Mouse (Mus musculus): ENCODE results near the gene Nav2. TPM values are rescaled to one million over a fixed set of nuclear protein-coding genes. Genes with fewer than 3 reads are reported as not detected.

The Nav2 gene
- polyA plus RNA-seq, 1 experiment from 2014 or later = 22.4 TPM

DNA sequence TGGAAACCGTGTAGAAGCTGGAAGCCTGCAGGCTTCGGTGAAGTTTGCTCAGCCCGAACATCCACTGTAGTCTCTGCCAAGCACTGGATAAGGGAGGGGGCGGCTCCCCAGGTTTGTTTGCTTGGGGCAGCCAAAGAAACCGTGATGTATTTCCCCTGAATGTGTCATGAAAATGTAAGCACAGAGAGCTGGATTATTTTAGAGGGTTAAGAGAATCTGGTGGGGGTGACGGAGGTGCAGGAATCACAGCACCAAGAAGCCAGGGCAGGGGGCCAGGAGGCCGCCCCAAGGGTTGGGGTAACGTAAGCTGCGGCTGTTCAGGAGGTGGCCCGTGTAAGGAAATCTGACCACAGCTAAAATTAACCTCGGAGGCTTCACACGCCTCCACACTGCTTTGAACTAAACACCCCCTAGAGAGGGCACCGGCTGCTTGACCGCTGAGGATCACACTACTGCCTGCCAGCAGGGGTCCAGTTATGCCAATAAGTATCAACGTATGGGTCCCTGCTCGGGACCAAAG, 434.6 kb downstream of the Nav2 start:
- H3K9me3 ChIP-seq (ENCODE audit: low read length) = no peaks in the 10 kb centered on the region
- peak; percentile 35 for TF ChIP-seq CTCF (IDR thresholded peaks at IDR 0.05)
- no peak for TF ChIP-seq EP300 (IDR thresholded peaks at IDR 0.05)
- no peak overlapping the region for H3K27ac ChIP-seq (ENCODE audit: low read length)
- peaks cover 4% of the 10 kb centered on the region; the same call in 1 of the 2 replicates for H3K4me1 ChIP-seq (ENCODE audit: insufficient read depth, low read depth, low read length)
- H3K9ac ChIP-seq (replicated peaks; ENCODE audit: low read depth) = no peak overlapping the region
- DNase-seq (ENCODE audit: low spot score) (peak; percentile 32), ATAC-seq (peak; percentile 46)
- H3K4me2 ChIP-seq (replicated peaks; ENCODE audit: low read depth, low read length) = peak overlapping the region; percentile 22; the same call in 1 of the 2 replicates
- WGBS = 8% methylated on average over 16 of the region's 16 CpGs
- no peaks in the 10 kb centered on the region for H3K27me3 ChIP-seq (replicated peaks; ENCODE audit: insufficient read depth, low read length)
- no peaks in the 10 kb centered on the region for H3K36me3 ChIP-seq (ENCODE audit: insufficient read depth, low read length)
- H3K4me3 ChIP-seq (ENCODE audit: low read depth, low read length) = no peak overlapping the region

- Histone ChIP-seq H3K36me3 (ENCODE audit: insufficient read depth, low read length) (no peaks in the 10 kb centered on the region), H3K9me3 (ENCODE audit: low read length) (no peaks in the 10 kb centered on the region), H3K4me3 (ENCODE audit: low read depth, low read length) (no peak overlapping the region), H3K4me1 (ENCODE audit: insufficient read depth, low read depth, low read length) (peaks cover 4% of the 10 kb centered on the region; the same call in 1 of the 2 replicates), H3K9ac (replicated peaks; ENCODE audit: low read depth) (no peak overlapping the region), H3K4me2 (replicated peaks; ENCODE audit: low read depth, low read length) (no peak overlapping the region), H3K27ac (ENCODE audit: low read length) (no peak overlapping the region), H3K27me3 (replicated peaks; ENCODE audit: insufficient read depth, low read length) (no peaks in the 10 kb centered on the region)
- ATAC-seq = no peak
- 47% methylated on average over 4 of the region's 4 CpGs for WGBS
- no peak for TF ChIP-seq CTCF (IDR thresholded peaks at IDR 0.05)
- TF ChIP-seq EP300 (IDR thresholded peaks at IDR 0.05) = no peak
- DNase-seq (ENCODE audit: low spot score) = no peak
These were observed 435.4 kb downstream of the Nav2 start for GRCm38 (mm10) chr7:49343752-49344484.

- H3K4me2 ChIP-seq (replicated peaks; ENCODE audit: low read depth, low read length) = no peak overlapping the region
- ATAC-seq = no peak
- TF ChIP-seq CTCF (IDR thresholded peaks at IDR 0.05) (no peak), EP300 (IDR thresholded peaks at IDR 0.05) (no peak)
These were observed 439.1 kb downstream of the Nav2 start for GRCm38 (mm10) chr7:49347338-49348272.

GRCm38 (mm10) chr7:49348636-49349035, 440.1 kb downstream of the Nav2 start:
- no peak overlapping the region for H3K4me3 ChIP-seq (ENCODE audit: low read depth, low read length)
- no peak for TF ChIP-seq EP300 (IDR thresholded peaks at IDR 0.05)
- ATAC-seq = no peak

More at GRCm38 (mm10) chr7:49347338-49348272, 439.1 kb downstream of the Nav2 start:
- Histone ChIP-seq H3K27me3 (replicated peaks; ENCODE audit: insufficient read depth, low read length) (no peaks in the 10 kb centered on the region), H3K36me3 (ENCODE audit: insufficient read depth, low read length) (no peaks in the 10 kb centered on the region), H3K4me1 (ENCODE audit: insufficient read depth, low read depth, low read length) (peaks cover 4% of the 10 kb centered on the region; the same call in 1 of the 2 replicates), H3K9ac (replicated peaks; ENCODE audit: low read depth) (no peak overlapping the region), H3K27ac (ENCODE audit: low read length) (no peak overlapping the region), H3K4me3 (ENCODE audit: low read depth, low read length) (no peak overlapping the region), H3K9me3 (ENCODE audit: low read length) (no peaks in the 10 kb centered on the region)
- WGBS = 51% methylated on average over 16 of the region's 16 CpGs
- DNase-seq (ENCODE audit: low spot score) = no peak

DNA sequence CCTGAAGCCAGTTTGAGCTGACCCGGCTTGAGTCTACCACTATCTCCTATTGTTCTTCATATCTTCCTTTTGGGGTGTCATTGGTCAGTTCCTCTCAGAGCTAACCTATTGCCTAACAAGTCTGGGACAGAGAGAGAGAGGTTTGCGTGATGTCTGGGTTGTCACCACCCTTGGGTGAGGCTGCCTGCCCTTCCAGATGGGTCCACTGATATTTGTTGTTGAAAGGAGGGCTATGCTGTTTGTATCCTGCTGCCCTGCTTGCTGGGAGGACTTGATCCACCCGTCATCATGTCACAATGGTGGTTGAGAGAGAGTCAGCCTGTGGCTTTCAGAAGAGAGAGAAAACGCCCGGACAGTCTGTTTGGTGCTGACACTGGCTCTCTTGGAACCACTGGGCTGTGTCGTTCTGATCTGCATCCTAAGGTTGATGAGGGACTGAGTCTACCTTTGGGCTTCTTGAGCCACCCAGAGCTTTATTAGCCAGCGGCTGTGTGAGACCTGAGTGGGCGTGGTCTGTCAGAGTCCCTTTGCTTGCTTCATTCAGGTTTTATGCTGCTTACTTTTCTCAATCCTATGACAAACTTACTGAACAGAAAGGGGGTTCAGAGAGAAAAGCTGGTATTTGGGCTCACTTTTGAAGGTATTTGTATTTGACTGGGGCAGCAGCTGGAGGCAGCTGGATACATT, 441.9 kb downstream of the Nav2 start:
- Histone ChIP-seq H3K36me3 (ENCODE audit: insufficient read depth, low read length) (no peaks in the 10 kb centered on the region), H3K9ac (replicated peaks; ENCODE audit: low read depth) (no peak overlapping the region), H3K9me3 (ENCODE audit: low read length) (no peaks in the 10 kb centered on the region), H3K4me3 (ENCODE audit: low read depth, low read length) (no peak overlapping the region), H3K4me2 (replicated peaks; ENCODE audit: low read depth, low read length) (no peak overlapping the region), H3K27ac (ENCODE audit: low read length) (no peak overlapping the region), H3K27me3 (replicated peaks; ENCODE audit: insufficient read depth, low read length) (no peaks in the 10 kb centered on the region), H3K4me1 (ENCODE audit: insufficient read depth, low read depth, low read length) (no peaks in the 10 kb centered on the region)
- 77% methylated on average over 8 of the region's 8 CpGs for WGBS
- no peak for TF ChIP-seq EP300 (IDR thresholded peaks at IDR 0.05)
- TF ChIP-seq CTCF (IDR thresholded peaks at IDR 0.05) = no peak
- no peak for DNase-seq (ENCODE audit: low spot score)
- no peak for ATAC-seq

More at GRCm38 (mm10) chr7:49348636-49349035, 440.1 kb downstream of the Nav2 start:
- DNase-seq (ENCODE audit: low spot score) = no peak
- H3K4me1 ChIP-seq (ENCODE audit: insufficient read depth, low read depth, low read length) = no peaks in the 10 kb centered on the region
- WGBS = 37% methylated on average over 2 of the region's 2 CpGs
- H3K4me2 ChIP-seq (replicated peaks; ENCODE audit: low read depth, low read length) = no peak overlapping the region
- H3K9ac ChIP-seq (replicated peaks; ENCODE audit: low read depth) = no peak overlapping the region
- no peaks in the 10 kb centered on the region for H3K27me3 ChIP-seq (replicated peaks; ENCODE audit: insufficient read depth, low read length)
- no peak overlapping the region for H3K27ac ChIP-seq (ENCODE audit: low read length)
- no peaks in the 10 kb centered on the region for H3K9me3 ChIP-seq (ENCODE audit: low read length)
- H3K36me3 ChIP-seq (ENCODE audit: insufficient read depth, low read length) = no peaks in the 10 kb centered on the region

Measured in lung, postnatal 0 days (tissue).